Mouse (Mus musculus): ENCODE results near the gene Samm50. TPM values are rescaled to one million over a fixed set of nuclear protein-coding genes. Genes with fewer than 3 reads are reported as not detected.
A peak's percentile ranks its signal among the peaks of the same experiment; 100 is the strongest.
"Not testable (repeated sequence)": the region's sequence is repeated elsewhere in the genome, so short reads cannot be mapped to it uniquely, and the experiment has no call there.

Samm50 gene
- 100 to 1,000 TPM; 240 to 293 TPM for total RNA-seq (2021)
- long read RNA-seq, experiment 1, full-length matches to known transcripts: 452 of 586 reads
- long read RNA-seq, experiment 1, partial matches to known transcripts: 35 of 586 reads
- long read RNA-seq, experiment 1, other reads (novel, unspliced or antisense): 99 of 586 reads
- long read RNA-seq, experiment 2, full-length matches to known transcripts: 45 of 118 reads
- long read RNA-seq, experiment 2, partial matches to known transcripts: 70 of 118 reads
- long read RNA-seq, experiment 2, other reads (novel, unspliced or antisense): 3 of 118 reads

- peak; percentile 93 for DNase-seq
Observed at GRCm38 (mm10) chr15:84192058-84192791, at the start of gene Samm50. TSS of gene Samm50 (plus strand) at chr15:84192241.

- DNase-seq: no peak
Observed at GRCm38 (mm10) chr15:84156158-84156557, 35.9 kb upstream of the Samm50 start.

GRCm38 (mm10) chr15:84157530-84157929 lies 34.5 kb upstream of the Samm50 start:
- DNase-seq: not testable (repeated sequence)

GRCm38 (mm10) chr15:84161871-84162270 lies 30.2 kb upstream of the Samm50 start:
- DNase-seq: peak; percentile 28

- DNase-seq: no peak
Observed at GRCm38 (mm10) chr15:84166818-84167217, 25.2 kb upstream of the Samm50 start.

GRCm38 (mm10) chr15:84167600-84167999 lies 24.4 kb upstream of the Samm50 start, which contains the start of gene Pnpla3:
TSS of gene Pnpla3 (plus strand) at chr15:84167837.
- DNase-seq: peak; percentile 97

GRCm38 (mm10) chr15:84168170-84169161 lies 23.6 kb upstream of the Samm50 start:
- DNase-seq: peak; percentile 50

- DNase-seq: no peak
Observed at GRCm38 (mm10) chr15:84169511-84169910, 22.5 kb upstream of the Samm50 start.

GRCm38 (mm10) chr15:84171166-84171565 lies 20.9 kb upstream of the Samm50 start:
- no peak for DNase-seq

- no peak for DNase-seq
Observed at GRCm38 (mm10) chr15:84178733-84179132, 13.3 kb upstream of the Samm50 start.

GRCm38 (mm10) chr15:84182000-84182399 lies 10.0 kb upstream of the Samm50 start:
- peak; percentile 46 for DNase-seq

- peak; percentile 46 for DNase-seq
Observed at GRCm38 (mm10) chr15:84183967-84184366, 8.1 kb upstream of the Samm50 start.

- DNase-seq: no peak
Observed at GRCm38 (mm10) chr15:84186196-84186595, 5.8 kb upstream of the Samm50 start.

- DNase-seq: no peak
Observed at GRCm38 (mm10) chr15:84188887-84189530, 3.0 kb upstream of the Samm50 start.

GRCm38 (mm10) chr15:84189881-84190280 lies 2.2 kb upstream of the Samm50 start:
- DNase-seq: no peak

GRCm38 (mm10) chr15:84191724-84192057 lies 350 bp upstream of the Samm50 start:
- no peak for DNase-seq

GRCm38 (mm10) chr15:84196486-84197165 lies 4.6 kb downstream of the Samm50 start:
- no peak for DNase-seq

GRCm38 (mm10) chr15:84207327-84207726 lies 15.3 kb downstream of the Samm50 start:
- no peak for DNase-seq

- DNase-seq: no peak
Observed at GRCm38 (mm10) chr15:84209517-84210412, 17.7 kb downstream of the Samm50 start.

- no peak for DNase-seq
Observed at GRCm38 (mm10) chr15:84210461-84210860, 18.4 kb downstream of the Samm50 start.

All from adrenal gland, postnatal 10 days (tissue).